Mouse (Mus musculus) G1E (cell line): ENCODE results near the gene Gm17364. TPM values are rescaled to one million over a fixed set of nuclear protein-coding genes. Genes with fewer than 3 reads are reported as not detected.

Experiments
- ATAC-seq: 2 replicates; pipeline ENCODE4 v1.8.0; 2016; ENCODE audit warnings: mild to moderate bottlenecking; ENCODE audit not compliant: insufficient number of reproducible peaks, poor library complexity, low FRiP score, severe bottlenecking; ENCODE audit errors: extremely low read depth
- DNase-seq: peaks from one replicate; pipeline ENCODE4 v3.0.0; 2012; ENCODE audit warnings: low spot score
- H3K27me3 ChIP-seq: 2 replicates; pipeline ENCODE4 v1.6.1; 2012; ENCODE audit warnings: mild to moderate bottlenecking, low read length, inconsistent platforms; ENCODE audit not compliant: insufficient read depth
- H3K36me3 ChIP-seq: replicated peaks from 2 replicates; pipeline ENCODE3; 2012; ENCODE audit warnings: mild to moderate bottlenecking, inconsistent platforms
- H3K4me1 ChIP-seq: 2 replicates; pipeline ENCODE4 v1.6.1; 2012; ENCODE audit warnings: low read depth, low read length, inconsistent platforms, mixed read lengths; ENCODE audit not compliant: insufficient read depth
- H3K4me3 ChIP-seq: 2 replicates; pipeline ENCODE4 v1.5.1; 2012; ENCODE audit warnings: low read depth, mild to moderate bottlenecking, inconsistent platforms, low read length, moderate library complexity, mixed read lengths
- H3K9me3 ChIP-seq: replicated peaks from 2 replicates; pipeline ENCODE4 v1.6.1; 2012; ENCODE audit warnings: inconsistent platforms
- CTCF ChIP-seq: IDR thresholded peaks from 2 replicates; pipeline ENCODE4 v1.5.1; 2012; ENCODE audit warnings: low read depth, low read length, inconsistent platforms, mixed read lengths
- GATA1 ChIP-seq: IDR thresholded peaks from 2 replicates; pipeline ENCODE4 v1.6.1; 2012; ENCODE audit warnings: borderline replicate concordance, low read length, inconsistent platforms, mixed read lengths
- GATA2 ChIP-seq: IDR thresholded peaks from 2 replicates; pipeline ENCODE4 v1.6.1; 2012; ENCODE audit warnings: low read depth, low read length, inconsistent platforms, borderline replicate concordance
- POLR2AphosphoS5 ChIP-seq: IDR thresholded peaks from 2 replicates; pipeline ENCODE4 v1.6.1; 2012; ENCODE audit warnings: low read depth, low read length, inconsistent platforms; ENCODE audit not compliant: insufficient replicate concordance
- TAL1 ChIP-seq: conservative IDR thresholded peaks from 2 replicates; pipeline ENCODE4 v1.6.1; 2012; ENCODE audit warnings: low read depth, low read length, inconsistent platforms, mixed read lengths
- polyA plus RNA-seq: library from polyadenylated mRNA; stranded (reverse); fragments of >175 nt; gene quantifications from 2 replicates; pipeline ENCODE4 v1.2.3, GENCODE M21; 2012
- total RNA-seq, 2 experiments: library from RNA; stranded (forward) in 1 of 2; stranded (reverse) in 1 of 2; fragments of 200-1000 nt in 1 of 2; fragments of >200 nt in 1 of 2; fragmentation: Nextera tagmentation in 1 of 2; gene quantifications; 2 replicates each; pipeline ENCODE4 v1.2.3; 2014 to 2017

Gene Gm17364
- total and polyA plus RNA-seq, 3 experiments, result not detected

- Histone ChIP-seq H3K36me3 (peaks cover 16% of the 10 kb centered on the region), H3K9me3 (no peaks in the 10 kb centered on the region), H3K4me3 (peak overlapping the region; percentile 92), H3K4me1 (peaks cover 44% of the 10 kb centered on the region), H3K27me3 (peaks cover 16% of the 10 kb centered on the region)
- peak; percentile 27 for DNase-seq
- no peak for TF ChIP-seq CTCF
- peak; percentile 63 for TF ChIP-seq TAL1
- peak; percentile 52 for ATAC-seq
Measured at GRCm38 (mm10) chr13:41248751-41249520, 24.8 kb downstream of the Gm17364 start.

- H3K4me3 ChIP-seq, result no peak overlapping the region
- peaks cover 21% of the 10 kb centered on the region for H3K4me1 ChIP-seq
- no peaks in the 10 kb centered on the region for H3K9me3 ChIP-seq
- TF ChIP-seq POLR2AphosphoS5 (no peak), TAL1 (no peak), GATA2 (no peak), CTCF (no peak), GATA1 (no peak)
- no peak for DNase-seq
- no peaks in the 10 kb centered on the region for H3K36me3 ChIP-seq
- H3K27me3 ChIP-seq, result peaks cover 27% of the 10 kb centered on the region
- no peak for ATAC-seq
Measured at GRCm38 (mm10) chr13:41244306-41244830, 29.4 kb downstream of the Gm17364 start.

- H3K4me3 ChIP-seq, result no peak overlapping the region
- ATAC-seq (no peak), DNase-seq (no peak)
- TF ChIP-seq CTCF, result no peak
- H3K36me3 ChIP-seq, result no peaks in the 10 kb centered on the region
- H3K27me3 ChIP-seq, result peaks cover 32% of the 10 kb centered on the region
- H3K9me3 ChIP-seq, result no peaks in the 10 kb centered on the region
- H3K4me1 ChIP-seq, result peaks cover 10% of the 10 kb centered on the region
Measured at GRCm38 (mm10) chr13:41241557-41241956, 32.2 kb downstream of the Gm17364 start.

- no peak for ATAC-seq
- no peak for TF ChIP-seq GATA2
- 0 out of 2 replicates have a peak, but pooled peaks have one; percentile 17 for TF ChIP-seq CTCF
- no peaks in the 10 kb centered on the region for H3K36me3 ChIP-seq
- H3K27me3 ChIP-seq, result peaks cover 16% of the 10 kb centered on the region
- DNase-seq, result peak; percentile 25
- no peak overlapping the region for H3K4me3 ChIP-seq
- H3K4me1 ChIP-seq, result peaks cover 7% of the 10 kb centered on the region
- no peaks in the 10 kb centered on the region for H3K9me3 ChIP-seq
Measured at GRCm38 (mm10) chr13:41238805-41239130, 35.0 kb downstream of the Gm17364 start.

- ATAC-seq, result no peak
- no peak for TF ChIP-seq GATA2
- no peak for TF ChIP-seq TAL1
- no peak for TF ChIP-seq GATA1
- Histone ChIP-seq H3K36me3 (no peaks in the 10 kb centered on the region), H3K9me3 (no peaks in the 10 kb centered on the region), H3K4me3 (no peak overlapping the region), H3K4me1 (peaks cover 5% of the 10 kb centered on the region), H3K27me3 (peaks cover 16% of the 10 kb centered on the region)
- no peak for DNase-seq
Measured at GRCm38 (mm10) chr13:41238035-41238804, 35.6 kb downstream of the Gm17364 start.

GRCm38 (mm10) chr13:41235845-41236741 lies 37.7 kb downstream of the Gm17364 start:
- no peak for DNase-seq
- Histone ChIP-seq H3K27me3 (peaks cover 16% of the 10 kb centered on the region), H3K4me3 (no peak overlapping the region), H3K4me1 (peaks cover 2% of the 10 kb centered on the region; the same call in 1 of the 2 replicates), H3K36me3 (no peaks in the 10 kb centered on the region), H3K9me3 (no peaks in the 10 kb centered on the region)
- TF ChIP-seq TAL1, result no peak
- TF ChIP-seq GATA1, result no peak
- no peak for TF ChIP-seq CTCF
- TF ChIP-seq POLR2AphosphoS5, result no peak
- TF ChIP-seq GATA2, result no peak
- ATAC-seq, result no peak
